Mouse (Mus musculus) MEL (cell line): Measurements from ENCODE around the gene Tkfc. TPM values are rescaled to one million over a fixed set of nuclear protein-coding genes. Genes with fewer than 3 reads are reported as not detected.

Experiments
- DNase-seq: peaks from one replicate; pipeline ENCODE4 v3.0.0; 2011; ENCODE audit warnings: low read depth, low spot score
- H3K27ac ChIP-seq: 2 replicates; pipeline ENCODE4 v1.5.1; 2012; ENCODE audit warnings: low read depth, mild to moderate bottlenecking, control low read depth, low read length, moderate library complexity; ENCODE audit not compliant: control insufficient read depth
- H3K27me3 ChIP-seq, 2 experiments: fragments of 150-350 bp in 1 of 2; sonication (generic) in 1 of 2; 2 replicates each; pipeline ENCODE4 v1.6.1; 2012; ENCODE audit warnings: low read length in 2 of 2, mild to moderate bottlenecking in 2 of 2, improper control_type of control experiment in 1 of 2, moderate library complexity in 1 of 2; ENCODE audit not compliant: insufficient read depth in 2 of 2, control insufficient read depth in 1 of 2
- H3K36me3 ChIP-seq, 2 experiments: 2 replicates each; pipeline ENCODE4 v1.6.1; 2012 to 2014; ENCODE audit warnings: low read length in 2 of 2, improper control_type of control experiment in 1 of 2, inconsistent platforms in 1 of 2, mild to moderate bottlenecking in 1 of 2; ENCODE audit not compliant: insufficient read depth in 2 of 2, control insufficient read depth in 1 of 2
- H3K4me1 ChIP-seq, 2 experiments: fragments of 150-350 bp in 1 of 2; sonication (generic) in 1 of 2; 2 replicates each; pipeline ENCODE4 v1.6.1; 2012; ENCODE audit warnings: low read length in 2 of 2, improper control_type of control experiment in 1 of 2, mild to moderate bottlenecking in 1 of 2; ENCODE audit not compliant: insufficient read depth in 2 of 2, control insufficient read depth in 1 of 2
- H3K4me3 ChIP-seq, 2 experiments: fragments of 150-350 bp in 1 of 2; sonication (generic) in 1 of 2; 2 replicates each; pipeline ENCODE4 v1.5.1; 2012; ENCODE audit warnings: low read depth in 2 of 2, low read length in 2 of 2, mild to moderate bottlenecking in 2 of 2, moderate library complexity in 2 of 2, control low read depth in 1 of 2, improper control_type of control experiment in 1 of 2; ENCODE audit not compliant: control insufficient read depth in 1 of 2, insufficient read depth in 1 of 2
- H3K79me2 ChIP-seq: 2 replicates; pipeline ENCODE4 v1.6.1; 2012; ENCODE audit warnings: mild to moderate bottlenecking, low read length, moderate library complexity; ENCODE audit not compliant: control insufficient read depth, poor library complexity, insufficient read depth
- H3K9ac ChIP-seq: 2 replicates; pipeline ENCODE4 v1.6.1; 2012; ENCODE audit warnings: low read depth, mild to moderate bottlenecking, control low read depth, low read length, moderate library complexity; ENCODE audit not compliant: control insufficient read depth, poor library complexity, severe bottlenecking
- H3K9me3 ChIP-seq: fragments of 150-350 bp; sonication (generic); replicated peaks from 2 replicates; pipeline ENCODE4 v1.6.1; 2012; ENCODE audit warnings: mild to moderate bottlenecking, low read length, improper control_type of control experiment, moderate library complexity; ENCODE audit not compliant: insufficient read depth
- CHD1 ChIP-seq: IDR thresholded peaks from 2 replicates; pipeline ENCODE4 v1.6.1; 2012; ENCODE audit warnings: low read depth, mild to moderate bottlenecking, inconsistent platforms, low read length, improper control_type of control experiment
- CHD2 ChIP-seq: IDR thresholded peaks from 2 replicates; pipeline ENCODE4 v1.6.1; 2011; ENCODE audit warnings: low read length, improper control_type of control experiment
- E2F4 ChIP-seq: IDR thresholded peaks from 2 replicates; pipeline ENCODE4 v1.6.1; 2011; ENCODE audit warnings: low read depth, low read length, improper control_type of control experiment, borderline replicate concordance
- MAZ ChIP-seq: IDR thresholded peaks from 2 replicates; pipeline ENCODE4 v1.6.1; 2012; ENCODE audit warnings: low read depth, mild to moderate bottlenecking, inconsistent platforms, low read length, improper control_type of control experiment
- MXI1 ChIP-seq: IDR thresholded peaks from 2 replicates; pipeline ENCODE4 v1.6.1; 2011; ENCODE audit warnings: mild to moderate bottlenecking, low read depth, low read length, improper control_type of control experiment
- NELFE ChIP-seq: IDR thresholded peaks from 2 replicates; pipeline ENCODE4 v1.6.1; 2011; ENCODE audit warnings: low read depth, low read length, improper control_type of control experiment
- POLR2A ChIP-seq, 2 experiments: IDR thresholded peaks; 2 replicates each; pipeline ENCODE4 v1.6.1; 2011 to 2012; ENCODE audit warnings: low read length in 2 of 2, mild to moderate bottlenecking in 2 of 2, control low read depth in 1 of 2, improper control_type of control experiment in 1 of 2, low read depth in 1 of 2, moderate library complexity in 1 of 2; ENCODE audit not compliant: control insufficient read depth in 1 of 2, insufficient read depth in 1 of 2, poor library complexity in 1 of 2
- RAD21 ChIP-seq: IDR thresholded peaks from 2 replicates; pipeline ENCODE4 v1.6.1; 2011; ENCODE audit warnings: mild to moderate bottlenecking, low read depth, low read length, improper control_type of control experiment
- RCOR1 ChIP-seq: IDR thresholded peaks from 2 replicates; pipeline ENCODE4 v1.6.1; 2012; ENCODE audit warnings: low read depth, mild to moderate bottlenecking, inconsistent platforms, low read length, improper control_type of control experiment
- SIN3A ChIP-seq: IDR thresholded peaks from 2 replicates; pipeline ENCODE4 v1.6.1; 2012; ENCODE audit warnings: low read length, improper control_type of control experiment, inconsistent platforms
- TBP ChIP-seq: IDR thresholded peaks from 2 replicates; pipeline ENCODE4 v1.8.0; 2011; ENCODE audit warnings: low read depth, low read length, improper control_type of control experiment
- TCF12 ChIP-seq: IDR thresholded peaks from 2 replicates; pipeline ENCODE4 v1.6.1; 2014; ENCODE audit warnings: low read depth, mild to moderate bottlenecking, inconsistent platforms, low read length, improper control_type of control experiment, moderate library complexity
- USF2 ChIP-seq, 2 experiments: IDR thresholded peaks; 2 replicates each; pipeline ENCODE4 v1.6.1; 2011 to 2012; ENCODE audit warnings: improper control_type of control experiment in 2 of 2, low read length in 2 of 2, borderline replicate concordance in 1 of 2, inconsistent platforms in 1 of 2, low read depth in 1 of 2, mild to moderate bottlenecking in 1 of 2; ENCODE audit not compliant: insufficient read depth in 1 of 2
- ZC3H11A ChIP-seq: IDR thresholded peaks from 2 replicates; pipeline ENCODE4 v1.6.1; 2012; ENCODE audit warnings: low read depth, mild to moderate bottlenecking, inconsistent platforms, low read length, improper control_type of control experiment
- polyA plus RNA-seq, 2 experiments: library from polyadenylated mRNA; stranded (reverse) in 1 of 2; unstranded in 1 of 2; fragments of >175 nt in 1 of 2; fragments of >200 nt in 1 of 2; gene quantifications; 2 replicates each; pipeline versions ENCODE4 v1.2.1 to v1.2.4; 2012; ENCODE audit warnings: low replicate concordance in 2 of 2, low read depth in 1 of 2; ENCODE audit not compliant: insufficient read length in 2 of 2, insufficient read depth in 1 of 2, missing spikeins in 1 of 2
- total RNA-seq: library from RNA; depleted of rRNA; stranded (reverse); fragments of 300-350 nt; gene quantifications from 2 replicates; pipeline ENCODE4 v1.2.3, GENCODE M21; 2012

Tkfc gene
- total and polyA plus RNA-seq, 3 experiments: 3.6 to 12.8 TPM; not detected in 1

DNA sequence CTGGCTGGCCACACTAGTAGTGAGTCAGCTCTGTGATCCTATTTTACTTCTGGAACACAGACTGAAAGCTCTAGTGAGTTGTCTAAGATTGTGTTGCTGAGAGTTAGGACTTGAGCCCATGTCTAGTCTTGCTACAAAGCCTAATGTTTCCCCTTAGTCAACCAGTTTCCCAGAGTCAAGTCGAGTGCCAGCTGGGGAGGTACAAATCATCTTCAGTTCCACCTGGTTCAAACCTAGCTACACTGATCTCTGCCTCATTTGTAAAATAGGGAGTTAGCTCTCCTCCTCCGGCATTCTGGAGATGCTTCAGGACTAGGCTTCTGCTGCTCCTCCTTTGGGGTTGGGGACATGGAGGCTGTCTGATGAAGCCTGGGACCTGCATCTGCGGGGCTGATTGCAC, 920 bp downstream of the Tkfc start:
- H3K36me3 ChIP-seq: peaks cover 17 to 22% of the 10 kb centered on the region in 2 experiments
- TF ChIP-seq CHD2 (no peak), SIN3A (peak; percentile 9; the same call in 1 of the 2 replicates), MXI1 (0 out of 2 replicates have a peak, but pooled peaks have one; percentile 16), USF2 (IDR thresholded peaks at IDR 0.05; ENCODE audit: borderline replicate concordance in 1 of 2, insufficient read depth in 1 of 2, low read depth in 1 of 2, low read length in 2 of 2) (no peak), RCOR1 (no peak), RAD21 (no peak), CHD1 (0 out of 2 replicates have a peak, but pooled peaks have one; percentile 78), MAZ (no peak)
- peak; percentile 62 for DNase-seq
- H3K79me2 ChIP-seq: peaks cover 33% of the 10 kb centered on the region
- H3K9me3 ChIP-seq: no peaks in the 10 kb centered on the region
- H3K27ac ChIP-seq: peak overlapping the region; percentile 84
- H3K27me3 ChIP-seq: no peaks in the 10 kb centered on the region
- H3K4me1 ChIP-seq: peaks cover 8 to 19% of the 10 kb centered on the region in 2 experiments
- peak overlapping the region; percentile 85 for H3K9ac ChIP-seq
- peak overlapping the region; percentile 70 for H3K4me3 ChIP-seq

- Histone ChIP-seq H3K27ac (peak overlapping the region; percentile 84), H3K36me3 (peaks cover 10 to 22% of the 10 kb centered on the region in 2 experiments), H3K4me3 (peak overlapping the region; percentile 70), H3K9ac (peak overlapping the region; percentile 85), H3K4me1 (peaks cover 8 to 19% of the 10 kb centered on the region in 2 experiments)
- peak; percentile 71 for DNase-seq
- TF ChIP-seq MXI1 (peak; percentile 26), E2F4 (no peak), TCF12 (peak; percentile 39; the same call in 1 of the 2 replicates), NELFE (peak; percentile 12; the same call in 1 of the 2 replicates), ZC3H11A (no peak), TBP (peak; percentile 53; the same call in 1 of the 2 replicates), POLR2A (IDR thresholded peaks at IDR 0.05; ENCODE audit: control insufficient read depth in 1 of 2, insufficient read depth in 1 of 2, low read depth in 1 of 2, low read length in 2 of 2, poor library complexity in 1 of 2) (peak; percentile 13 to 49; a peak in 1 of 4 replicates), SIN3A (peak; percentile 13; the same call in 1 of the 2 replicates)
- TF ChIP-seq, all 39 proteins: peak for 6
- H3K27me3 ChIP-seq: no peaks in the 10 kb centered on the region
- no peaks in the 10 kb centered on the region for H3K9me3 ChIP-seq
- peaks cover 31% of the 10 kb centered on the region for H3K79me2 ChIP-seq
Measured at GRCm38 (mm10) chr19:10603660-10604523, 1.6 kb downstream of the Tkfc start.
